Mouse (Mus musculus): ENCODE results near the gene Wfs1.
"Not testable (repeated sequence)": the region's sequence is repeated elsewhere in the genome, so short reads cannot be mapped to it uniquely, and the experiment has no call there.

Gene Wfs1

GRCm38 (mm10) chr5:36988781-36989624, at the start of gene Wfs1:
Gene Wfs1, minus strand, starts transcription at chr5:36989205.
- DNase-seq (ENCODE audit: low spot score): peak; percentile 82

- DNase-seq (ENCODE audit: low spot score): no peak
These were observed 47.9 kb upstream of the Wfs1 start for GRCm38 (mm10) chr5:37036884-37037283.

- no peak for DNase-seq (ENCODE audit: low spot score)
These were observed 46.9 kb upstream of the Wfs1 start for GRCm38 (mm10) chr5:37035896-37036295.

- no peak for DNase-seq (ENCODE audit: low spot score)
These were observed 46.2 kb upstream of the Wfs1 start for GRCm38 (mm10) chr5:37035192-37035591.

- DNase-seq (ENCODE audit: low spot score): no peak
These were observed 41.7 kb upstream of the Wfs1 start for GRCm38 (mm10) chr5:37030753-37031152.

- no peak for DNase-seq (ENCODE audit: low spot score)
These were observed 40.4 kb upstream of the Wfs1 start for GRCm38 (mm10) chr5:37029326-37029905.

- no peak for DNase-seq (ENCODE audit: low spot score)
These were observed 39.7 kb upstream of the Wfs1 start for GRCm38 (mm10) chr5:37028486-37029311.

GRCm38 (mm10) chr5:37028104-37028485, 39.1 kb upstream of the Wfs1 start:
- DNase-seq (ENCODE audit: low spot score): peak; percentile 70

- no peak for DNase-seq (ENCODE audit: low spot score)
These were observed 38.7 kb upstream of the Wfs1 start for GRCm38 (mm10) chr5:37027701-37028100.

- DNase-seq (ENCODE audit: low spot score): no peak
These were observed 28.2 kb upstream of the Wfs1 start for GRCm38 (mm10) chr5:37017222-37017621.

- peak; percentile 23 for DNase-seq (ENCODE audit: low spot score)
These were observed 26.8 kb upstream of the Wfs1 start for GRCm38 (mm10) chr5:37015612-37016310.

- DNase-seq (ENCODE audit: low spot score): no peak
These were observed 21.8 kb upstream of the Wfs1 start for GRCm38 (mm10) chr5:37010666-37011317.

- not testable (repeated sequence) for DNase-seq (ENCODE audit: low spot score)
These were observed 20.8 kb upstream of the Wfs1 start for GRCm38 (mm10) chr5:37009761-37010160.

GRCm38 (mm10) chr5:37002001-37002400, 13.0 kb upstream of the Wfs1 start:
- DNase-seq (ENCODE audit: low spot score): peak; percentile 35

GRCm38 (mm10) chr5:37001002-37001401, 12.0 kb upstream of the Wfs1 start:
- no peak for DNase-seq (ENCODE audit: low spot score)

- no peak for DNase-seq (ENCODE audit: low spot score)
These were observed 9.0 kb upstream of the Wfs1 start for GRCm38 (mm10) chr5:36997996-36998395.

GRCm38 (mm10) chr5:36996410-36996809, 7.4 kb upstream of the Wfs1 start:
- DNase-seq (ENCODE audit: low spot score): no peak

GRCm38 (mm10) chr5:36990631-36991350, 1.8 kb upstream of the Wfs1 start:
- no peak for DNase-seq (ENCODE audit: low spot score)

GRCm38 (mm10) chr5:36990196-36990595, 1.2 kb upstream of the Wfs1 start:
- DNase-seq (ENCODE audit: low spot score): no peak

- no peak for DNase-seq (ENCODE audit: low spot score)
These were observed 596 bp upstream of the Wfs1 start for GRCm38 (mm10) chr5:36989625-36989977.

All from ovary, postnatal 10 days (tissue).